Mouse (Mus musculus) C2C12 (cell line): ENCODE data around the gene Cdh16.
"Not testable (repeated sequence)": the region's sequence is repeated elsewhere in the genome, so short reads cannot be mapped to it uniquely, and the experiment has no call there.

Experiments
- CTCF ChIP-seq: IDR thresholded peaks from one replicate; pipeline ENCODE4 v1.5.1; 2011; ENCODE audit not compliant: control insufficient read depth, insufficient read depth, insufficient read length
- MAX ChIP-seq: IDR thresholded peaks from one replicate; pipeline ENCODE4 v1.6.1; 2011; ENCODE audit warnings: mild to moderate bottlenecking, control low read depth
- MYOD1 ChIP-seq: IDR thresholded peaks from one replicate; pipeline ENCODE4 v1.6.1; 2011; ENCODE audit warnings: low read depth; ENCODE audit not compliant: control insufficient read depth, insufficient read length
- MYOG ChIP-seq: IDR thresholded peaks from one replicate; pipeline ENCODE4 v1.6.1; 2011; ENCODE audit not compliant: control insufficient read depth, insufficient read length; ENCODE audit errors: extremely low read depth
- USF1 ChIP-seq: IDR thresholded peaks from one replicate; pipeline ENCODE4 v1.6.1; 2011; ENCODE audit warnings: low read depth, mild to moderate bottlenecking, control low read depth, moderate library complexity

DNA sequence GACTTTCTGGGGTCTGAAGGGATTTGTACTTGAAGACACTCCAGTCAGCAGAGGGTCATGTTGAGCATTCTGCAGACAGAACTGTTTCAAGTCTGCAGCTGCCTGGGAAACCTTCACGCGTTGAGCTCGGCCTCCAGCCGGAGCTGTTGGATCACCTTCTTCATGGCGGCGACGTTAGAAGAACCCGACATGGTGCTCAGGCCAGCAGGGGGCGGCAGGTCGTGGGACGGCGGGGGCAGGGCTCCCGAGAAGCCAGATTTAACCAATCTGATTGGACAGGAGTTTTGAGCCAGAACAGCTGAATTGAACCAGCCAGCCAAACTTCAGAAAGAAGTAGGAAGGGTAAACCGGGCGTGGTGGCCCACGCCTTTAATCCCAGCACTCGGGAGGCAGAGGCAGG, 46.6 kb downstream of the Cdh16 start:
- not testable (repeated sequence) for TF ChIP-seq CTCF, MYOD1, MAX, USF1, MYOG
